Mouse (Mus musculus): ENCODE results near the gene Arl14. TPM values are rescaled to one million over a fixed set of nuclear protein-coding genes. Genes with fewer than 3 reads are reported as not detected.
"Not testable (repeated sequence)": the region's sequence is repeated elsewhere in the genome, so short reads cannot be mapped to it uniquely, and the experiment has no call there.

Gene Arl14
- polyA plus RNA-seq, 1 experiment from 2014 or later = not detected

- H3K9me3 ChIP-seq (replicated peaks) = no peaks in the 10 kb centered on the region
- H3K4me3 ChIP-seq = no peak overlapping the region
- no peaks in the 10 kb centered on the region for H3K36me3 ChIP-seq
- WGBS = 81% methylated on average over 7 of the region's 7 CpGs
- no peaks in the 10 kb centered on the region for H3K27me3 ChIP-seq (ENCODE audit: low read depth, poor library complexity, severe bottlenecking)
- no peaks in the 10 kb centered on the region for H3K4me1 ChIP-seq
- no peak for DNase-seq (ENCODE audit: low spot score)
- no peak overlapping the region for H3K27ac ChIP-seq
These were observed 32.5 kb downstream of the Arl14 start for GRCm38 (mm10) chr3:69254676-69255075.

GRCm38 (mm10) chr3:69257049-69257699, 35.0 kb downstream of the Arl14 start:
- Histone ChIP-seq H3K4me1 (no peaks in the 10 kb centered on the region), H3K27me3 (ENCODE audit: low read depth, poor library complexity, severe bottlenecking) (no peaks in the 10 kb centered on the region), H3K27ac (no peak overlapping the region), H3K36me3 (no peaks in the 10 kb centered on the region), H3K9me3 (replicated peaks) (no peaks in the 10 kb centered on the region), H3K4me3 (no peak overlapping the region)
- WGBS = 13% methylated on average over 2 of the region's 2 CpGs
- no peak for DNase-seq (ENCODE audit: low spot score)

- Histone ChIP-seq H3K4me3 (no peak overlapping the region), H3K4me1 (peaks cover 5% of the 10 kb centered on the region; the same call in 1 of the 2 replicates), H3K27ac (no peak overlapping the region), H3K9me3 (replicated peaks) (no peaks in the 10 kb centered on the region), H3K27me3 (ENCODE audit: low read depth, poor library complexity, severe bottlenecking) (no peaks in the 10 kb centered on the region), H3K36me3 (no peaks in the 10 kb centered on the region)
- WGBS = 93% methylated on average over 7 of the region's 7 CpGs
- DNase-seq (ENCODE audit: low spot score) = no peak
These were observed 40.9 kb downstream of the Arl14 start for GRCm38 (mm10) chr3:69263010-69263643.

GRCm38 (mm10) chr3:69264299-69264698, 42.1 kb downstream of the Arl14 start:
- H3K27me3 ChIP-seq (ENCODE audit: low read depth, poor library complexity, severe bottlenecking); H3K4me3 ChIP-seq; H3K4me1 ChIP-seq; H3K27ac ChIP-seq; H3K9me3 ChIP-seq (replicated peaks); H3K36me3 ChIP-seq; DNase-seq (ENCODE audit: low spot score): not testable (repeated sequence)
- WGBS = 90% methylated on average over 2 of the region's 2 CpGs

- DNase-seq (ENCODE audit: low spot score) = no peak
- no peaks in the 10 kb centered on the region for H3K36me3 ChIP-seq
- H3K27me3 ChIP-seq (ENCODE audit: low read depth, poor library complexity, severe bottlenecking) = no peaks in the 10 kb centered on the region
- WGBS = 75% methylated on average over 7 of the region's 7 CpGs
- H3K9me3 ChIP-seq (replicated peaks) = no peaks in the 10 kb centered on the region
- H3K4me3 ChIP-seq = no peak overlapping the region
- no peaks in the 10 kb centered on the region for H3K4me1 ChIP-seq
- no peak overlapping the region for H3K27ac ChIP-seq
These were observed 49.6 kb downstream of the Arl14 start for GRCm38 (mm10) chr3:69271812-69272211.

Other genes with a start within 250 kb of the Arl14 start
- 16.8 and 19.6 TPM in 2 replicates for gene Ift80, start 217.8 kb upstream of the Arl14 start, polyA plus RNA-seq (2016; fragmentation: Nextera tagmentation; extraction: Ambion mirVana)
- 136 and 176 TPM in 2 replicates for gene Smc4, start 217.7 kb upstream of the Arl14 start, polyA plus RNA-seq (2016; fragmentation: Nextera tagmentation; extraction: Ambion mirVana)
- 180 and 192 TPM in 2 replicates for gene Trim59, start 177.7 kb upstream of the Arl14 start, polyA plus RNA-seq (2016; fragmentation: Nextera tagmentation; extraction: Ambion mirVana)
- 31.3 and 34.6 TPM in 2 replicates for gene Kpna4, start 95.3 kb upstream of the Arl14 start, polyA plus RNA-seq (2016; fragmentation: Nextera tagmentation; extraction: Ambion mirVana)
- 6.7 and 9.5 TPM in 2 replicates for gene Ppm1l, start 94.4 kb downstream of the Arl14 start, polyA plus RNA-seq (2016; fragmentation: Nextera tagmentation; extraction: Ambion mirVana)

All from limb, embryonic 10.5 days (tissue).